Mouse (Mus musculus) ZHBTc4 (cell line): ENCODE results near the gene Maml3.

Experiments used
- DNase-seq: peaks from one replicate; pipeline ENCODE4 v3.0.0-alpha.2; 2011; ENCODE audit warnings: low read depth, low spot score

Maml3 gene

DNA sequence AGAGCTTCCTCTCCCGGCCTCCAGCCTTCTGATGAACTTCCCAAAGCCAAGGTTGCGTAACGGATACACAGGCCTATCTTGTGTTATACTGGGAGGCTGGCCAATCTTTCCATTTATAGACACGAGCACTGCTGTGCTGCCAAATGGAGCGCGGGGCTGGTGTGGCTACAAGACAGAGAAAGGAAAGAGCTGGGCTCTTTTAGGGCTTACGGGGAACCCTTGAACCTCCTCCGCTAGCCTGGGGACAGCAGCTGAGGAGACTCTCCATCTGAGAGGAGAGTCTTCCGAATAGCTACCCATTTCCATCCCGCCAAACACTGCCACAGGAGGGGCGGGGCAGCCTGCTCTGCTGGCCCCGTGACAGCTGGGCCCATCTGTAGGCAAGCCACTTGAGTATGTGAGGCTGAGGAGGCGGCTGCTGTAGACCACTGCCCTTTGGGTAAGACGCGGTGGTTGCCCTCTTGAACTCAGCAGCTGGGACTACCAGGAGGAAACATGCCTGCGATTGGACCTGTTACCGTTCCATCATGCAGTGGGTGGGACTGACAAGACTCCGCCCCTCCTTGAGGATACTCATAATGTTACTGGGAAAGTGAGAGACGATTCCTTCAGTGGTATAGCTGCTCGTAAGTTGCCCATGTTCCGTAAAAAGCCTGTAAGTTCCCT is 396.0 kb downstream of the Maml3 start:
- DNase-seq, result peak; percentile 71

DNA sequence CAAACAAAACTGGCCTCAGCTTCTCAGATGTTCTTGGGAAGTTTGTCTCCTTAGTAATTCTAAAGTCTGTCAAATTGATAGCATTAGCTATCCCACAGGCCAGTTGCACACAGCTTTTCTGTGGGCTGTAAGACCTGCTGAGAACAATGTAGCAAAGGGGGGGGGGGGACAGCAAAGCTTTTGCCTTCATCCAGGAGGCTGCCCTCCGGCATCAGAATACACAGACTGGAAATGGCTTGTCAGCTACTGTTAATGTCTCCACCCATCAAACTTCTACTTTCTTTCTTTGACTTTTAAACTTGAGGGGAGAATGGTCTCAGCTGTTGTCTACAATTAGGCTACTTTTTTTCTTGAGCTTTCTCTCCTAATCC is 396.5 kb downstream of the Maml3 start:
- peak; percentile 51 for DNase-seq

- DNase-seq, result peak; percentile 74
Measured at GRCm38 (mm10) chr3:51705220-51705619, 399.7 kb downstream of the Maml3 start.

DNA sequence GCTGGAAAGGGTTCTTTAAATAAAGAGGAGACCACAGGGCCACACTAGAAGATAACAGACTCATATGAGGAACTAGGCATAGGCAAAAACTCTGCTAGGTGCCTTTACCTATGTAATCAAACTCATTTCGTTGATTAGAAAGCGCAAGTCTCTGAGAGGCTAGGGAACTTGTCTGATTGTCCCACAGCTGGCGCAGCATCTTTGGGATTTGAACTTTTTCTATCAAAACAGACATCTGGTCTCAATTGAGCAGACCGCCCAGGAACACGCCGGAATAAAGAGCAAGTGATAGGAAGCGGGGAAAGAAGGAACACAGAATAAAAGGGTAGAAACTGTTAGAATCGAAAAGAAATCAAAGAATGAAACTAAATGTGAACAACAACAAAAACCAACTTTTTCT is 401.4 kb downstream of the Maml3 start:
- DNase-seq, result no peak

- no peak for DNase-seq
Measured at GRCm38 (mm10) chr3:51702701-51703286, 402.1 kb downstream of the Maml3 start.

GRCm38 (mm10) chr3:51701950-51702349 is 402.9 kb downstream of the Maml3 start:
- DNase-seq, result no peak

DNA sequence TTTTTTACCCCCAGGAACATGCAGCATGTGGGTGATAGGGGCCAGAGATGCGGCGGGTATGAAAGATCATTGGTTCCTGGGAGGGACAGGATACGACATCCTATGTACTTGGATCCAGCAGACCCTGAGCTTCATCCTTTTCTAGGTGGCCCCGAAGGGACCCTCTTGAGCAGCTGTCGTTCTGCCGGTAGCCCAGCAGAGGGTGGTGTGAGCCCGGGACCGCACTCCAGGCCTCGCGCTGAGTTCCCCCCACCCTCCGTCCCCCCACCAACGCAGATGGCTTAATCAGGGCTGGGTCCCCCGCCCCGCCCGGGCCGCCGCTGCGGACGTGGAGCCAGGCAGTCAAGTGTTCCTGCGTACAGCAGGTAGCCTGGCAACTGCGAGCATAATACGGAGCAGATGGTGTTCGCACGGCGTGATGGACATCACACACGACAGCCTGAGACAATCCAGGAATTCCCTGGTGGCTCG is 403.6 kb downstream of the Maml3 start:
- peak; percentile 78 for DNase-seq

GRCm38 (mm10) chr3:51700731-51701280 is 404.1 kb downstream of the Maml3 start:
- DNase-seq, result no peak

GRCm38 (mm10) chr3:51700123-51700522 is 404.8 kb downstream of the Maml3 start:
- no peak for DNase-seq

DNA sequence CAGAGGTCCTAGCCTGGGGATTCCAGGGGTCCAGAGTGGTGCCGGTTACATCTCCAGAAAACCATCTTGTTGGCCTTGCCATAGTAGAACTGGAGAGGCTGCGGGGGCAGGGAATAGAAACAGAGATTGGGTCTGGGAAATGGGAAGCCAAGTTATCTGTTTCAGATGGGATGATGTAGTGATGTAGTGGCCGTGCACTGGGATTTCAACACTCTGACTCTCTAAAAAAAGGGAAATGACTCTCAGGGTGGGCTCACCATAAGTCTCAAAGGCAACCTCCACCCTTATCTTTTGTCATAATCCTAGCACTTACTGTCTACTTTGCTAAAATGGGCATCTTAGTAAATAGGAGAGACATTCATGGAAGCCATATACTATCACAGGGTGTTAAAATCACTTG is 406.9 kb downstream of the Maml3 start:
- no peak for DNase-seq

GRCm38 (mm10) chr3:51695713-51696112 is 409.2 kb downstream of the Maml3 start:
- DNase-seq, result no peak

DNA sequence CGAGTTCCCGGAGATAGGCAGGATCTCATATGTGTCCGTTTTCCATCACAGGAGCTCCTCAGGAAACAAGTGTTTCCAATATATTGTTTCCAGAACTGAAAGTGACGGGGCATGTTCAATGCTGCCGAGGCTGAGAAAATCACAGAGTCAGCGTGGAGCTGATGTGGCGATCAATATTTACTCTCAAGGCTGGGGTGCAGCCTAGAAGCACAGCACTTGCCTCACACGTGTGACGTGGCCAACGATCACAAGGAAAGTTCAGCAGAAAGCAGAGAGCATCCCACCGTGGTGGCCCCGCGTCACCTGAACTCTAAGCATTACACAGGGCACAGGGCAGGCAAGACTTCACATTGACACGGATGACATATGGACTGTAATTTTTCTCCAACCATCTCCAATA is 410.3 kb downstream of the Maml3 start:
- no peak for DNase-seq

DNA sequence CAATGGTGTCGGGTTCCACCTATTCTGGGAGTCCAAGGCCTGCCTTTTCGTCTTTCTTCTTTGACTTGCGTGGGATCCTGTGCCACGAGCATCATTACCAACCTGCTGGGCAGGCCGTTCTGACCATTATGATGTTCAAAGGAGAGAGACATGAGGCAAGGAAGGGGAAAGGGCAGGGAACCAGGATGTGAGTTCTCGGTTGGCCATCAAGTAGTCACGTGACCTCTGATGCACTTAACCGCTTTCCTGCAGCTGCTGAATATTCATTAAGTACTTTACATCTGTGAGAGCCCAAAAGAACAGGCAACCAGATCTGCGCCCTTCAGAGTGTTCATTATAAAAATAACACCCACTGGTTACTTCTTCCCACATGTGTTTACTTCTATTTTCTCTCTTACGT is 411.7 kb downstream of the Maml3 start:
- peak; percentile 56 for DNase-seq

DNA sequence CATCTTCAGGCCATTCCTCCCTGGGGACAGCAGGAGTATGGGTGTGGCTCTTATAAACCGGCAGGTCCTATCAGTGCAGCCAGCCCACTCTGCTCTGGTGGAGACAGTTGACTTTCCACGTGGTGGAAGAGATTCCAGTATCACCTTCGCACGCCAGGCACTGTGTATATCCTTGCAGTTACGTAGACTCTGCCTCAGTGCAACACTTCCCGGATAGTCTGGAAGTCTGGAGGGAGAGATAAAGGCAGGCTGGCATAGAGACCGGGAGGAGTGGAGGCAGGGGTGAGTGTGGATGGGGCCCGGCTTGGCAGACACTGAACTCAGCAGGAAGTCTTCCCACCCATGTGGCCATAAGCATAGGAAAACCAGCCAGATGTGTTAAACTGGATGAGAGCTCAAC is 416.2 kb downstream of the Maml3 start:
- no peak for DNase-seq

DNA sequence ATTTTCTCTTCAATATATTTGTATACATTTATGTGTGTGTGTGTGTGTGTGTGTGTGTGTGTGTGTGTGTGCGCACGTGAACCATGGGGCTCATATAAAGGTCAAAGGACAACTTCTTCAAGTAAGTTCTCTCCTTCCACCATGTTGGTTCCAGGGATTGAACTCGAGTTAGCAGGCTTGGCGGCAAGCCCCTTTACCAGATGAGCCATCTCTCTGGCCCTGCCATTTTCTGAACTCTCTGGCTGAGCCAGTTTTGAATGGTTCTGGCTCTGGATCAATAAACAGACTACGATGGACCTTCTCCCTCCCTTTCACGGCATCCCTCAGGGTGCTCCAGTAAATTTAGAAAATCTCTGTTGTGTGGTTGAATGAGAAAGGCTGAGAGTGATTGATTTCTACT is 418.1 kb downstream of the Maml3 start:
- no peak for DNase-seq

DNA sequence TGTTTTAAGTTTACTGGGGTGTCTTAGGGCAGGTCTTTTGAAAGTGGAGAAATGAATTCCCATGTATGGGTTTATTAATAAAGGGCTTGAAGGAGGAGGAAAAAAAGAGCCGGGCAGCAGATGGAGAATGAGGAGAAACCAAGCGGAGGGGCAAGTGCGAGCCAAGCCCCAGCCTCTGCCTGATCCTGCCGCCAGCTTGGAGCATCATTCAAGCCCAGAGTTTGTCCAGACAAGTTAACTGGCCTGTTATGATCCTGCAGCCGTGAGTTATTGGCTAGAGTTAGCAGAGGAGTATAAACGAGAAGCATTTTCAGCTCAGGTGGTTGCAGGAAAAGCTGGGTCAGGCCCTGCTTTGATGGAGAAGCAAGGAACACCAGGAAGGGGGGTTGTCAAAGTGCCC is 418.6 kb downstream of the Maml3 start:
- DNase-seq, result no peak

DNA sequence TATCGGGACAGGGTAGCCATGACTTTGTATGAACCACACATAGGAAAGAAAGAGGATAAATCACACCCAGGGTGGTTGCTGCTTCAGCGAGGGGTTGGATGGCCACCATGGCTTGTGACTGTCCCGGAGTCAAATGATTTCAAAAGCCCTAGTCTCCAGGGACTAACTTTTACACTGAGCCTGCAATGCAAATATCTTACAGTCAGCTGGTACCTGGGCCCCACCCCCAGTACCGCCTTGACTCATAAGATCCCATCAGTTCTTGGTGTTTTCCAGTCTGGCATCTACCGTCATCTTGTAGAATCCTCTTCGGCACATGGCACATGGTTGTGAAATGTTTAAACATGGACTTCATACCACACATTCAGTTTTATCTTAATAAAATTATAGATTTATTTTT is 419.3 kb downstream of the Maml3 start:
- DNase-seq, result no peak

DNA sequence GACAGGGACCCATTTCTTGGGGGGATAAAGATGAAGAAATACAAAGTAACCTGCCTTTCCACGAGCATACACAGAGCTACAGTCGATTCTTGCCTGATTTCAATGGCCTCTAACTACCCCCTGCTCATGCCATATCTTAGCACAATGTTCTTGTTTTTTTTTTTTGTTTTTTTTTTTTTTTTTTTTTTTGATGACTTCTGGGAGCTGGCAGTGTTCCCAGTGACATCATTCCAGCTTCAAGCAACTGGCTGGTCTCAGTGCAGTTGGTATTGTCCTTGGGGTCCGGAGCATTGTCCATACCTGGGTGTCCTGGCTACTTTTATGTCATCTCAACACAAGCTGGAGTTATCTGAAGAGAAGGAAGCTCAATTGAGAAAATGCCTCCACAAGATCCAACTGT is 429.9 kb downstream of the Maml3 start:
- no peak for DNase-seq

DNA sequence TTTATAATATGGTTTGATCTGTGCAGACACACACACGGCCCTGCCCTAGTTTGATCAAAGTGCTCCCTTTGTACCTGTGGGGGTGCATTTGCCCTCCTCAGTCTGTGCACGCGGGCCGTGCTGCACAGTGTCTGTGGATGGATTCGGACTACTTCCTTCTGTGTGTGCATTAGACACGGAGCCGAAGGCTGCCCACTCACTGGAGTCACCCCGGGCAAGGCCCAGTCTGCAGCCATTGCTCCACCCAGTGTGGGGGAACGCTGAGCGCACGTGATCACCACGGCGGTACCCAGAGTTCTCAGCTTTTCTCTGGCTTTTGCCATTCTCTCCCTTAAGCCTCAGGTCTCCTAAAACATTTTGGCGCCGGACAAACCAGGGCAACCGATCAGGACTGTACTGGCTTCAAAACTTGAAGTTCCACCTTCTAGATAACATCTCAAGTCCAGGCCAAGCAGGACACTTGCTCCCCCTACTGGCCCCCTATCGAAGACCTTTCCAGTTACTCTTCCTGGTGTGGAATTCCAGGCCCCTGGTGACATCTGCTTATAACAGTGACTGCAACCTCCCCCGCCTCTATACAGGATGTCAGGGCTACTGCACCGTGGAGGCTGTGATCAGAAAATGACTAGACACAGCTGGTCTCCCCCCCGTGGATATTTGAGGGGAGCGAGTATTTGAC is 431.3 kb downstream of the Maml3 start:
- DNase-seq, result peak; percentile 84

DNA sequence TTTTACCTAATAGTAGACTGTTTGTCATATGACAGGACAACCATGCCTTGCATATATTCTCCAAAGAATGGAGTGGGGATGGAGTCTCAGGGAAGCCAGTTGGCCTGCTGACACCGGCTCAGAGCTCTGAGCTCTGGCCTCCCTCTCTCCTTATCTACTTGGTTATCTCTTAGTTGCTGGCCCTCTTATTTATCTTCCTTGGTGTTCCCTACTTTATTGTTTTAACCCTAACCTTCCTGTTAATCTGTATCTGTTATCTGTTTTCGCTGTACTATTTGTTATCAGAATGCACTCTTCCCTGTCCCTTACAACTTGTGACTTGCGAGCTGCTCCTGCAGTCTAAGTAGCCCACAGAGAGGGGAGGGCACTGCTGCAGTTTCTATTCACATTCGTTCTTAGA is 432.2 kb downstream of the Maml3 start:
- DNase-seq, result no peak

DNA sequence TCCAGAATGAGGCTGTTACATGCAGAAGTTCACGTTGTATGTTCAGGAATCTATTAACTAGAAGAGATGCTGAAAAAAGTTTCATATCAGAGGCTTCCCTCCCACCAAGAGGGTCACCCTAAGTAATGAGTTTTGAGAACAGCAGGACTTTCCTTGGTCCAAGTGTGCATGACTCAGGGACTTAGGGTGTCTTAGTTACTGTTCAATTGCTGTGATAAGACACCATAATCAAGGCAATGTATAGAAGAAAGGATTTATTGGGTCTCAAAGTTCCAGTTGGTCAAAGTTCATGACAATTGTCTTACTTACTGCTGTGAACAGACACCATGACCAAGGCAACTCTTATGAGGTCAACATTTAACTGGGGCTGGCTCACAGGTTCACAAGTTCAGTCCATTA is 433.8 kb downstream of the Maml3 start:
- no peak for DNase-seq

DNA sequence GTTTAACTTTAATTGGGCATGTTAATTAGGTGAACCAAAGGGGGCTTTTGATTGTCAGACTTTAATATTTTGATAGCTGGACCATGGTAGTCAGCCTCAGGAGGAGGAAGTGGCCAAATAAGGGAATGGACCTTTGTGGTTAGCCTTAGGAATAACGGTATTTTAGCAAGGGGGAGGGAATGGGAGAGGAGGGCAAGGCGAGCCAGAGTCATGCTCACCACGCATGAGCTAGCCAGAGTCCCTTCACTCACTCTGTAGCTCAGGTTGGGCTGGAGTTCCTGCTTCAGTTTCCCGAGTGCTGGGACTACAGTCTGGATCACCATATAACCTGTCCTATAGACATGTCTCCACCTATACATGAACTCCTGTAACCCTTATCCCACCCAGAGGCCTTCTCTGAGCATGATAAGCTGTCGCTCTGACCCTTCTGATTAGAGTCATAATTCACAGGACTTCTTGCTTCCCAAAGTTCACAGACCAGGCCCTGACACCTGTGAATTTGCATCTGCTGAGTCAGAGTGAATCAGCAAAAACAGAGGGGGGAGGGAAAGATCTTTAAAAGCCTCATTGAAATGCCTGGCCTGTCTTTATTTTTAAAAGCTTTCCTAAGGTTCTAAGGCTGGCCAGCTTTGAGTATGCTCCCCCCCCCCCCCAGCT is 434.3 kb downstream of the Maml3 start:
- peak; percentile 52 for DNase-seq
